Mouse (Mus musculus): ENCODE measurements at regions not wholly inside any gene's neighbourhood (a gene's known extent, or its start where the extent isn't known, plus 50 kb on each side); places are given as distances from the start of the nearest gene placed in this dataset.

GRCm38 (mm10) chr11:7348601-7349000 lies 134.9 kb upstream of the Igfbp3 start:
- DNase-seq (ENCODE audit: low spot score), result no peak

- no peak for DNase-seq (ENCODE audit: low spot score)
Observed at GRCm38 (mm10) chr11:7337826-7338225, 124.1 kb upstream of the Igfbp3 start.

GRCm38 (mm10) chr11:7317409-7317970 lies 103.8 kb upstream of the Igfbp3 start:
- no peak for DNase-seq (ENCODE audit: low spot score)

DNA sequence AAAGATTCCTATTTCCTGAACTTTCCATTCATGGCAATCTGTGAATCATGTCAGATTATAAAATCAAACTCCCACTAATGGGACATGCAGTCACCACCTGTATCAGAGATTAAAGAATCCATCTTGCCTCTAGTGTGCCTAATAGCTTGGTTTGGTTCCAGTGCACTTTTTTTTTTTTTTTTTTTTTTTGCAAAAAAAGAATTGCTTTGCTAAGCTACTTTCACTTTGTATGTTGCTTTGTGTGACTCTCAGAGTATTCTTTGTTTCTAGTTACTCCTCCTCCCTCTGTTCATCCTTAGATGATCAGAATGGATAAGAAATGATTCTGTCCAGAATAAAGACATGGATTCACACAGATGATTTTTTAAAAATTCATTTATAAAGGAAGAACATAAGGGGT lies 82.5 kb upstream of the Igfbp3 start:
- DNase-seq (ENCODE audit: low spot score), result no peak

- DNase-seq (ENCODE audit: low spot score), result no peak
Observed at GRCm38 (mm10) chr11:7289242-7289938, 75.7 kb upstream of the Igfbp3 start.

GRCm38 (mm10) chr11:7284836-7285490 lies 71.2 kb upstream of the Igfbp3 start:
- DNase-seq (ENCODE audit: low spot score), result no peak

GRCm38 (mm10) chr11:7282981-7283380 lies 69.3 kb upstream of the Igfbp3 start:
- DNase-seq (ENCODE audit: low spot score), result no peak

- DNase-seq (ENCODE audit: low spot score), result no peak
Observed at GRCm38 (mm10) chr11:7282188-7282587, 68.5 kb upstream of the Igfbp3 start.

- no peak for DNase-seq (ENCODE audit: low spot score)
Observed at GRCm38 (mm10) chr11:7281656-7282055, 67.9 kb upstream of the Igfbp3 start.

DNA sequence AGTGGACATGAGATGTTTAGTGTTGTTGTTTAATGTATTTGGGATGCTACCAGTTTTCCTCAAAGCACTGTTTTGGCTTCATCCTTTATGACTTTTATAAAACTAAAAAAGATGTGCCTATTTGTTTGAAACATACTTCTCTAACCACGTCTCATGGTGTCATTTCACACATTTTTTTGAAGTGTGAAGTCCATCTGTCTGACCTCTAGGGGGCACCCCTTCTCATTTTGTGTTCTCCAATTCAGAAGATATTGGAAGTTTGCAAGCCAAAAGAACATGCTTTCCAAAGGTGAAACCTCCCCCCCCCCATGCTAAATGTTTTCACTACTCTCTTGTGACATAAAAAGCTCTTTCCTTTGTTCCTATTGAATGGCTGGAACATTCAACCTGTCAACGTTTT lies 66.2 kb upstream of the Igfbp3 start:
- no peak for DNase-seq (ENCODE audit: low spot score)

DNA sequence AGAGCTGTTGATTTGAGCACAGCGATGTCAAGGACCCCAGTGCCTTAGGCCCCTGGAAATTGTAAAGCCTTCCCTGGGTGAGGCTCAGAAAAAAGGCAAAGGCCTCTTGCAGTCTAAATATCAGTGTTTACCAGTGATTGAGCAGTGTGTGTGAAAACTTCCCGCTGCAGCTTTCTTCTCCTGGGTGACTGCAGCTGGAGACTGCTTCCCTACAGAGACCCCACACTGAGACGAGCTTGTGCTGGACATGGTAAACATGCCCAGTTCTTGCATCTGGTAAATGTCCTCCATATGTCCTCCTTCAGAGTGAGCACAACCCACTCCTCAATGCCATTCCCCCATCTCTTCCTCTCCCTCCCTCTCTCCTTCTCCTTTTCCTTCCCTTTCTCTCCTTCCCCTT lies 58.8 kb upstream of the Igfbp3 start:
- no peak for DNase-seq (ENCODE audit: low spot score)

DNA sequence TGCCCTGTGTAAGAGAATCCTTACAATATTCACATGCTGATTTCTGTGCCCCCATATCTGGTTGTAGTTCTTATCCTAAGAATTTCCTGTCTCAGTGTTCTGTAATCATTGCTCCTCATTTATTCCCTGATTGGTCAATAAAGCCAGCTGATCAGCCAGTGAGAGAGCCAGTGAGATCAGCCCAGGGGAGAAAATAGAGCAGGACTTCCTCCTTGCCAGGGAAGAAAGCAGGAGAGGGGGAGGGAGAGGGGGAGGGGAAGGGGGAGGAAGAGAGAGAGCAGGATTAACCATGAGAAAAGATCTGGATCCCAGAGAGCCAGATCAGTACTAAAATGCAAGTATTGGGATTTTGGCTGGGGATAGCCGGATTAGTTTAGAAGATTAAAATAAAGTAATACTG lies 57.2 kb upstream of the Igfbp3 start:
- no peak for DNase-seq (ENCODE audit: low spot score)

- no peak for DNase-seq (ENCODE audit: low spot score)
Observed at GRCm38 (mm10) chr11:7263971-7264370, 50.2 kb upstream of the Igfbp3 start.

Data from urinary bladder, postnatal 14 days (tissue).